Mouse (Mus musculus): ENCODE results near the gene Olfr1140.

The Olfr1140 gene

GRCm38 (mm10) chr2:87743452-87743851 lies at the start of gene Olfr1140:
TSS of gene Olfr1140 (plus strand) at chr2:87743752.
- no peak for DNase-seq (ENCODE audit: low spot score)

- DNase-seq (ENCODE audit: low spot score): no peak
Observed at GRCm38 (mm10) chr2:87693847-87694246, 49.7 kb upstream of the Olfr1140 start, which contains the start of gene Olfr1136. TSS of gene Olfr1136 (minus strand) at chr2:87693947.

- DNase-seq (ENCODE audit: low spot score): no peak
Observed at GRCm38 (mm10) chr2:87713079-87713478, 30.5 kb upstream of the Olfr1140 start, which contains the start of gene Olfr1137. TSS of gene Olfr1137 (minus strand) at chr2:87713179.

- DNase-seq (ENCODE audit: low spot score): no peak
Observed at GRCm38 (mm10) chr2:87739878-87740277, 3.7 kb upstream of the Olfr1140 start, which contains the start of gene Olfr1138. TSS of gene Olfr1138 (minus strand) at chr2:87739978.

GRCm38 (mm10) chr2:87753891-87754290 lies 10.3 kb downstream of the Olfr1140 start, which contains the start of gene Olfr1141:
TSS of gene Olfr1141 (minus strand) at chr2:87753991.
- no peak for DNase-seq (ENCODE audit: low spot score)

GRCm38 (mm10) chr2:87776143-87776542 lies 32.6 kb downstream of the Olfr1140 start:
- no peak for DNase-seq (ENCODE audit: low spot score)

- DNase-seq (ENCODE audit: low spot score): no peak
Observed at GRCm38 (mm10) chr2:87779183-87779582, 35.6 kb downstream of the Olfr1140 start, which contains the start of gene Olfr152. TSS of gene Olfr152 (plus strand) at chr2:87779483.
